Mouse (Mus musculus) forebrain, embryonic 16.5 days (tissue): ENCODE data around the gene Cckbr. TPM values are rescaled to one million over a fixed set of nuclear protein-coding genes. Genes with fewer than 3 reads are reported as not detected.
"Not testable (repeated sequence)": the region's sequence is repeated elsewhere in the genome, so short reads cannot be mapped to it uniquely, and the experiment has no call there.

Experiments
- ATAC-seq: fragments of 200-750 bp; cut with Nextera tagmentation; 2 replicates; pipeline ENCODE4 v1.8.0; 2017; ENCODE audit warnings: mild to moderate bottlenecking, moderate library complexity
- H3K27ac ChIP-seq: fragments of 300-500 bp; sonication (generic); 2 replicates; pipeline ENCODE4 v1.5.1; 2014; ENCODE audit warnings: low read length, control low read depth
- H3K27me3 ChIP-seq: fragments of 300-500 bp; sonication (generic); replicated peaks from 2 replicates; pipeline ENCODE4 v1.6.1; 2014; ENCODE audit warnings: low read length; ENCODE audit not compliant: control insufficient read depth, insufficient read depth
- H3K36me3 ChIP-seq: fragments of 300-500 bp; sonication (generic); 2 replicates; pipeline ENCODE4 v1.6.1; 2014; ENCODE audit not compliant: control insufficient read depth, insufficient read depth
- H3K4me1 ChIP-seq: fragments of 300-500 bp; sonication (generic); replicated peaks from 2 replicates; pipeline ENCODE4 v1.6.1; 2014; ENCODE audit warnings: low read length; ENCODE audit not compliant: control insufficient read depth, insufficient read depth
- H3K4me2 ChIP-seq: fragments of 300-500 bp; sonication (generic); 2 replicates; pipeline ENCODE4 v1.6.1; 2014; ENCODE audit warnings: mild to moderate bottlenecking, low read length, control low read depth
- H3K4me3 ChIP-seq: fragments of 300-500 bp; sonication (generic); replicated peaks from 2 replicates; pipeline ENCODE4 v1.5.1; 2014; ENCODE audit warnings: mild to moderate bottlenecking, low read length, control low read depth
- H3K9ac ChIP-seq: fragments of 300-500 bp; sonication (generic); replicated peaks from 2 replicates; pipeline ENCODE4 v1.6.1; 2014; ENCODE audit warnings: low read depth, low read length, control low read depth
- H3K9me3 ChIP-seq: fragments of 300-500 bp; sonication (generic); 2 replicates; pipeline ENCODE4 v1.6.1; 2016; ENCODE audit warnings: low read length; ENCODE audit not compliant: control insufficient read depth
- WGBS: fragments of 180-500 bp; shearing (Covaris S2); extraction: QIAGEN DNeasy Blood & Tissue Kit; methylation state at CpG from one replicate; pipeline ENCODE4 v1.1.7; 2014; 5-methylcytosine and 5-hydroxymethylcytosine counted together
- polyA plus RNA-seq: library from polyadenylated mRNA; unstranded; fragments of >200 nt; fragmentation: Nextera tagmentation; extraction: Ambion mirVana; gene quantifications from 2 replicates; pipeline ENCODE4 v1.2.1, GENCODE M21; 2015

Cckbr gene
- polyA plus RNA-seq, 1 experiment from 2014 or later = 2.6 TPM

- Histone ChIP-seq H3K9ac (no peak overlapping the region), H3K9me3 (no peaks in the 10 kb centered on the region), H3K27me3 (no peaks in the 10 kb centered on the region), H3K4me3 (no peak overlapping the region), H3K4me2 (no peak overlapping the region), H3K4me1 (no peaks in the 10 kb centered on the region), H3K27ac (no peak overlapping the region), H3K36me3 (no peaks in the 10 kb centered on the region)
- 58% methylated on average over 1 of the region's 1 CpGs for WGBS
- no peak for ATAC-seq
These were observed 6.5 kb downstream of the Cckbr start for GRCm38 (mm10) chr7:105432058-105432457.

GRCm38 (mm10) chr7:105433859-105434258 is 8.3 kb downstream of the Cckbr start:
- Histone ChIP-seq H3K4me1 (no peaks in the 10 kb centered on the region), H3K9ac (no peak overlapping the region), H3K4me3 (no peak overlapping the region), H3K27me3 (no peaks in the 10 kb centered on the region), H3K36me3 (no peaks in the 10 kb centered on the region), H3K27ac (no peak overlapping the region), H3K9me3 (no peaks in the 10 kb centered on the region), H3K4me2 (no peak overlapping the region)
- ATAC-seq = no peak
- WGBS = 83% methylated on average over 17 of the region's 17 CpGs

- Histone ChIP-seq H3K27me3 (no peaks in the 10 kb centered on the region), H3K4me1 (no peaks in the 10 kb centered on the region), H3K9me3 (no peaks in the 10 kb centered on the region), H3K4me3 (no peak overlapping the region), H3K36me3 (no peaks in the 10 kb centered on the region), H3K27ac (no peak overlapping the region), H3K4me2 (no peak overlapping the region), H3K9ac (no peak overlapping the region)
- ATAC-seq = no peak
- WGBS = 83% methylated on average over 22 of the region's 22 CpGs
These were observed 9.3 kb downstream of the Cckbr start for GRCm38 (mm10) chr7:105434798-105435197.

- no peak overlapping the region for H3K27ac ChIP-seq
- no peak overlapping the region for H3K4me2 ChIP-seq
- H3K9ac ChIP-seq = no peak overlapping the region
- no peaks in the 10 kb centered on the region for H3K27me3 ChIP-seq
- H3K36me3 ChIP-seq = no peaks in the 10 kb centered on the region
- H3K4me3 ChIP-seq = no peak overlapping the region
- 84% methylated on average over 7 of the region's 7 CpGs for WGBS
- H3K4me1 ChIP-seq = no peaks in the 10 kb centered on the region
- H3K9me3 ChIP-seq = no peaks in the 10 kb centered on the region
- ATAC-seq = no peak
These were observed 12.6 kb downstream of the Cckbr start for GRCm38 (mm10) chr7:105437979-105438772.

- Histone ChIP-seq H3K27me3 (no peaks in the 10 kb centered on the region), H3K36me3 (no peaks in the 10 kb centered on the region), H3K9ac (no peak overlapping the region), H3K4me1 (no peaks in the 10 kb centered on the region), H3K4me2 (no peak overlapping the region), H3K27ac (no peak overlapping the region), H3K9me3 (no peaks in the 10 kb centered on the region), H3K4me3 (no peak overlapping the region)
- no peak for ATAC-seq
- 68% methylated on average over 4 of the region's 4 CpGs for WGBS
These were observed 15.9 kb downstream of the Cckbr start for GRCm38 (mm10) chr7:105441426-105441825.

- Histone ChIP-seq H3K36me3 (no peaks in the 10 kb centered on the region), H3K4me2 (no peak overlapping the region), H3K9me3 (no peaks in the 10 kb centered on the region), H3K4me1 (no peaks in the 10 kb centered on the region), H3K4me3 (no peak overlapping the region), H3K9ac (no peak overlapping the region), H3K27me3 (no peaks in the 10 kb centered on the region), H3K27ac (no peak overlapping the region)
- ATAC-seq = no peak
- WGBS = 74% methylated on average over 3 of the region's 3 CpGs
These were observed 19.5 kb downstream of the Cckbr start for GRCm38 (mm10) chr7:105445076-105445475.

- H3K27me3 ChIP-seq, H3K36me3 ChIP-seq, H3K4me2 ChIP-seq, H3K4me1 ChIP-seq, H3K9me3 ChIP-seq, H3K9ac ChIP-seq, H3K4me3 ChIP-seq, ATAC-seq, H3K27ac ChIP-seq: not testable (repeated sequence)
- WGBS = 94% methylated on average over 3 of the region's 4 CpGs
These were observed 27.8 kb downstream of the Cckbr start for GRCm38 (mm10) chr7:105453345-105453744.

- H3K4me2 ChIP-seq = no peak overlapping the region
- H3K4me3 ChIP-seq = no peak overlapping the region
- no peak for ATAC-seq
- H3K9me3 ChIP-seq = no peaks in the 10 kb centered on the region
- H3K9ac ChIP-seq = no peak overlapping the region
- H3K36me3 ChIP-seq = no peaks in the 10 kb centered on the region
- H3K27ac ChIP-seq = no peak overlapping the region
- no peaks in the 10 kb centered on the region for H3K4me1 ChIP-seq
- H3K27me3 ChIP-seq = no peaks in the 10 kb centered on the region
These were observed 33.0 kb downstream of the Cckbr start for GRCm38 (mm10) chr7:105458546-105458945.

GRCm38 (mm10) chr7:105465505-105465904 is 40.0 kb downstream of the Cckbr start:
- H3K4me2 ChIP-seq, H3K27me3 ChIP-seq, H3K27ac ChIP-seq, H3K4me3 ChIP-seq, H3K9me3 ChIP-seq, H3K4me1 ChIP-seq, ATAC-seq, H3K36me3 ChIP-seq, H3K9ac ChIP-seq: not testable (repeated sequence)
- WGBS = 83% methylated on average over 5 of the region's 5 CpGs

GRCm38 (mm10) chr7:105472607-105473006 is 47.1 kb downstream of the Cckbr start:
- ATAC-seq = no peak
- no peak overlapping the region for H3K9ac ChIP-seq
- no peaks in the 10 kb centered on the region for H3K9me3 ChIP-seq
- H3K36me3 ChIP-seq = no peaks in the 10 kb centered on the region
- no peak overlapping the region for H3K27ac ChIP-seq
- H3K4me2 ChIP-seq = no peak overlapping the region
- H3K27me3 ChIP-seq = no peaks in the 10 kb centered on the region
- H3K4me3 ChIP-seq = no peak overlapping the region
- 51% methylated on average over 1 of the region's 1 CpGs for WGBS
- H3K4me1 ChIP-seq = no peaks in the 10 kb centered on the region
